Mouse (Mus musculus) testis, adult 2 months (tissue): ENCODE results near the gene Actl6a. TPM values are rescaled to one million over a fixed set of nuclear protein-coding genes. Genes with fewer than 3 reads are reported as not detected.

ENCODE experiments used
- H3K27ac ChIP-seq: fragments of 200-500 bp; 2 replicates; pipeline ENCODE4 v1.5.1; 2012; ENCODE audit warnings: low read depth, low read length; ENCODE audit not compliant: control insufficient read depth, insufficient read depth
- H3K27me3 ChIP-seq: fragments of 200-500 bp; 2 replicates; pipeline ENCODE4 v1.6.1; 2012; ENCODE audit warnings: mild to moderate bottlenecking, low read length, moderate library complexity; ENCODE audit not compliant: control insufficient read depth, insufficient read depth
- H3K36me3 ChIP-seq: fragments of 200-500 bp; 2 replicates; pipeline ENCODE4 v1.6.1; 2012; ENCODE audit warnings: mild to moderate bottlenecking, low read length; ENCODE audit not compliant: control insufficient read depth, insufficient read depth
- H3K4me1 ChIP-seq: fragments of 200-500 bp; 2 replicates; pipeline ENCODE4 v1.6.1; 2012; ENCODE audit warnings: low read length; ENCODE audit not compliant: control insufficient read depth, insufficient read depth
- H3K4me3 ChIP-seq: fragments of 200-500 bp; 2 replicates; pipeline ENCODE4 v1.5.1; 2012; ENCODE audit warnings: low read depth, mild to moderate bottlenecking, low read length, moderate library complexity, mixed read lengths; ENCODE audit not compliant: control insufficient read depth
- CTCF ChIP-seq: fragments of 200-500 bp; IDR thresholded peaks from 2 replicates; pipeline ENCODE4 v1.5.1; 2012; ENCODE audit warnings: low read depth, mild to moderate bottlenecking, inconsistent platforms, low read length, moderate library complexity; ENCODE audit not compliant: control insufficient read depth, insufficient read depth, insufficient replicate concordance
- POLR2A ChIP-seq: fragments of 200-500 bp; IDR thresholded peaks from 2 replicates; pipeline ENCODE4 v1.6.1; 2012; ENCODE audit warnings: low read depth, mild to moderate bottlenecking, inconsistent platforms, low read length, moderate library complexity; ENCODE audit not compliant: control insufficient read depth
- polyA plus RNA-seq: library from polyadenylated mRNA; depleted of rRNA; stranded (reverse); fragments of >200 nt; gene quantifications from 2 replicates; pipeline ENCODE4 v1.2.3, GENCODE M21; 2012

Actl6a gene
- polyA plus RNA-seq, 1 experiment = 55.4 TPM

GRCm38 (mm10) chr3:32668256-32668959, 37.7 kb upstream of the Actl6a start:
- Histone ChIP-seq H3K4me3 (no peak overlapping the region), H3K36me3 (no peaks in the 10 kb centered on the region), H3K27ac (no peak overlapping the region), H3K4me1 (no peaks in the 10 kb centered on the region), H3K27me3 (no peaks in the 10 kb centered on the region)
- no peak for TF ChIP-seq CTCF

GRCm38 (mm10) chr3:32669211-32669610, 36.9 kb upstream of the Actl6a start:
- no peak overlapping the region for H3K27ac ChIP-seq
- no peaks in the 10 kb centered on the region for H3K4me1 ChIP-seq
- TF ChIP-seq POLR2A (no peak), CTCF (no peak)
- H3K4me3 ChIP-seq = no peak overlapping the region
- no peaks in the 10 kb centered on the region for H3K27me3 ChIP-seq
- no peaks in the 10 kb centered on the region for H3K36me3 ChIP-seq

- Histone ChIP-seq H3K27ac (no peak overlapping the region), H3K36me3 (no peaks in the 10 kb centered on the region), H3K4me1 (no peaks in the 10 kb centered on the region), H3K4me3 (no peak overlapping the region), H3K27me3 (no peaks in the 10 kb centered on the region)
- TF ChIP-seq POLR2A (no peak), CTCF (no peak)
These were observed 35.9 kb upstream of the Actl6a start for GRCm38 (mm10) chr3:32670196-32670595.

- TF ChIP-seq POLR2A (no peak), CTCF (no peak)
These were observed 32.9 kb upstream of the Actl6a start for GRCm38 (mm10) chr3:32673151-32673550.

GRCm38 (mm10) chr3:32676393-32676792, 29.7 kb upstream of the Actl6a start:
- H3K4me3 ChIP-seq = no peak overlapping the region
- no peaks in the 10 kb centered on the region for H3K36me3 ChIP-seq
- no peak overlapping the region for H3K27ac ChIP-seq
- no peaks in the 10 kb centered on the region for H3K4me1 ChIP-seq
- H3K27me3 ChIP-seq = no peaks in the 10 kb centered on the region
- TF ChIP-seq POLR2A (no peak), CTCF (no peak)

More at GRCm38 (mm10) chr3:32673151-32673550, 32.9 kb upstream of the Actl6a start:
- Histone ChIP-seq H3K27ac (no peak overlapping the region), H3K36me3 (no peaks in the 10 kb centered on the region), H3K4me1 (no peaks in the 10 kb centered on the region), H3K4me3 (no peak overlapping the region), H3K27me3 (no peaks in the 10 kb centered on the region)

GRCm38 (mm10) chr3:32682910-32683531, 23.1 kb upstream of the Actl6a start:
- Histone ChIP-seq H3K4me3 (no peak overlapping the region), H3K27ac (no peak overlapping the region), H3K36me3 (no peaks in the 10 kb centered on the region), H3K27me3 (no peaks in the 10 kb centered on the region), H3K4me1 (no peaks in the 10 kb centered on the region)
- no peak for TF ChIP-seq CTCF
- no peak for TF ChIP-seq POLR2A

GRCm38 (mm10) chr3:32684631-32685030, 21.5 kb upstream of the Actl6a start:
- Histone ChIP-seq H3K36me3 (no peaks in the 10 kb centered on the region), H3K27ac (no peak overlapping the region), H3K27me3 (no peaks in the 10 kb centered on the region), H3K4me1 (no peaks in the 10 kb centered on the region), H3K4me3 (no peak overlapping the region)
- TF ChIP-seq CTCF = no peak
- no peak for TF ChIP-seq POLR2A

- Histone ChIP-seq H3K27ac (no peak overlapping the region), H3K36me3 (no peaks in the 10 kb centered on the region), H3K27me3 (no peaks in the 10 kb centered on the region), H3K4me3 (no peak overlapping the region), H3K4me1 (no peaks in the 10 kb centered on the region)
- TF ChIP-seq POLR2A = no peak
- no peak for TF ChIP-seq CTCF
These were observed 19.6 kb upstream of the Actl6a start for GRCm38 (mm10) chr3:32686537-32686936.
